Mouse (Mus musculus) thymus, adult 2 months (tissue): ENCODE data around the gene Eya2.

ENCODE experiments used
- CTCF ChIP-seq: fragments of 200-500 bp; IDR thresholded peaks from 2 replicates; pipeline ENCODE4 v1.5.1; 2012; ENCODE audit warnings: mild to moderate bottlenecking, control low read depth, low read length, moderate library complexity, borderline replicate concordance; ENCODE audit not compliant: control insufficient read depth, poor library complexity, insufficient read depth; ENCODE audit errors: extremely low read depth
- POLR2A ChIP-seq: fragments of 200-500 bp; IDR thresholded peaks from 2 replicates; pipeline ENCODE4 v1.6.1; 2012; ENCODE audit warnings: mild to moderate bottlenecking, low read length, control low read depth, moderate library complexity; ENCODE audit not compliant: control insufficient read depth, poor library complexity, insufficient read depth; ENCODE audit errors: extremely low read depth

GRCm38 (mm10) chr2:165627974-165628373, 33.1 kb downstream of the Eya2 start:
- no peak for TF ChIP-seq CTCF
- TF ChIP-seq POLR2A, result no peak
